Mouse (Mus musculus): ENCODE data around the gene Itgb2l. TPM values are rescaled to one million over a fixed set of nuclear protein-coding genes. Genes with fewer than 3 reads are reported as not detected.

Gene Itgb2l
- polyA plus RNA-seq, 1 experiment from 2014 or later: not detected

DNA sequence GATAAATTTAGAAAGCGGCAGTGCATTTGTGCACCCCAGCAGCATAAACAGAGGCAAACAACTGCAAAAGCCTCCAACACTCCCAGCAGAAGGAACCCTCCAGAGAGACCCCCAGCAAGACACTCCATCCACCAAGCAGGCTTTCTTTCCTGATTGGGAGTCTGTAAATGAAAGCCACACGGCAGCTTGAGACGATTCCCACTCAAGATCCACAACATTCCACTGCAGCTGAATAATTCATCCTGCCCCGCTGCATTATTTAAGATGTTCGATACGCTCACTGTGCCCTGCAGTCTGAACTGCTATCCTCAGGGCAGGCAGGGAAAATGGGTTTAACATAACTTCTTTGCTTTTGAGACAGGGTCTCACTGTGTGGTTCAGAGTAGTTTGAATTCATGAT, 41.1 kb downstream of the Itgb2l start:
- Histone ChIP-seq H3K27ac (ENCODE audit: low read depth, low read length) (no peak overlapping the region), H3K4me2 (no peak overlapping the region), H3K9me3 (ENCODE audit: control insufficient read depth, low read length) (no peaks in the 10 kb centered on the region), H3K27me3 (ENCODE audit: control insufficient read depth, insufficient read depth, low read length) (no peaks in the 10 kb centered on the region), H3K36me3 (ENCODE audit: control insufficient read depth, insufficient read depth, low read length) (no peaks in the 10 kb centered on the region), H3K4me3 (ENCODE audit: low read depth, low read length) (no peak overlapping the region), H3K4me1 (ENCODE audit: control insufficient read depth, insufficient read depth, low read length) (no peaks in the 10 kb centered on the region), H3K9ac (ENCODE audit: low read length) (no peak overlapping the region)
- no peak for ATAC-seq (ENCODE audit: low FRiP score)
- no peak for DNase-seq (ENCODE audit: low spot score, missing footprints)
- 78% methylated on average over 6 of the region's 6 CpGs for WGBS

DNA sequence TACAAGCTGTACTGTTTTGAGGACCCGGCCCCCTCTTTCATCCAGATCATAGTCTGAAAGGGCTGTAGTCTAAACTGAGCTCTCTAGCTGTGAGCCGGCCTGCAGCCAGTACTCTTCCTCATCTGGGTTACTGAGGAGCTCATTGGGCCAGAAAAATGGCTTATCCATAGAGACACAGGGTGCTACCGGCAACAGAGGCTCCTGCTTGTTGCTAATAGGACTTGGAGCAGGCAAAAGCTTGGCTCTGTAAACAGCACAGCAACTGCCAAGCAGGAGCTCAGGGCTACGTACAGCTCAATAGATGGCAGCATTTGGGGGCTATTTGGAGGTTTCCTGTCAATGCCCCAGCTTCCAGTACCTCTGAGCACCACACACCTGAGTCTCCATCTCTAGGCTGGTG, 43.4 kb downstream of the Itgb2l start:
- 65% methylated on average over 4 of the region's 4 CpGs for WGBS
- DNase-seq (ENCODE audit: low spot score, missing footprints) (no peak), ATAC-seq (ENCODE audit: low FRiP score) (no peak)
- no peak overlapping the region for H3K4me3 ChIP-seq (ENCODE audit: low read depth, low read length)
- H3K9me3 ChIP-seq (ENCODE audit: control insufficient read depth, low read length): no peaks in the 10 kb centered on the region
- no peaks in the 10 kb centered on the region for H3K36me3 ChIP-seq (ENCODE audit: control insufficient read depth, insufficient read depth, low read length)
- H3K9ac ChIP-seq (ENCODE audit: low read length): no peak overlapping the region
- H3K27me3 ChIP-seq (ENCODE audit: control insufficient read depth, insufficient read depth, low read length): no peaks in the 10 kb centered on the region
- no peak overlapping the region for H3K4me2 ChIP-seq
- no peak overlapping the region for H3K27ac ChIP-seq (ENCODE audit: low read depth, low read length)
- H3K4me1 ChIP-seq (ENCODE audit: control insufficient read depth, insufficient read depth, low read length): no peaks in the 10 kb centered on the region

DNA sequence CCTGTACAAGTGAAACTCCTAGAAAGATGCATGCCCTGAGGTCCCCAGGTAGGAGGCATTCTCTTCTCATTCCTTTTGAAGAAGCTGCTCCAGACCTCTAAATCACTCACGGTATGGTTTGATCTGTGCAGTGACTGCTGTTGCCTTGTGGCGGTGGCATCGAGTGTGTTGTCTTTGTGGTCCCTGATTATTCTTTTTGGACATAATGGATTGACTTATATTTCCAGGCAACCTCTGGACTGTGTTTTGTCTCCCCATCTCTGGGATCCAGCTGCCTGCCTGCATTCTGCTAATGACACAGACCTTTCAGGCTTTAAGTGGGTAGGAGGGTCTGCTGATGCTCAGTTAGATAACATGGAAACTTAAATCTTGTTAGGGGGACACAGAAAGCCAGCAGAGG, 44.6 kb downstream of the Itgb2l start:
- Histone ChIP-seq H3K27ac (ENCODE audit: low read depth, low read length) (no peak overlapping the region), H3K36me3 (ENCODE audit: control insufficient read depth, insufficient read depth, low read length) (no peaks in the 10 kb centered on the region), H3K27me3 (ENCODE audit: control insufficient read depth, insufficient read depth, low read length) (no peaks in the 10 kb centered on the region), H3K4me2 (no peak overlapping the region), H3K4me1 (ENCODE audit: control insufficient read depth, insufficient read depth, low read length) (no peaks in the 10 kb centered on the region), H3K4me3 (ENCODE audit: low read depth, low read length) (no peak overlapping the region), H3K9ac (ENCODE audit: low read length) (no peak overlapping the region), H3K9me3 (ENCODE audit: control insufficient read depth, low read length) (no peaks in the 10 kb centered on the region)
- no peak for DNase-seq (ENCODE audit: low spot score, missing footprints)
- ATAC-seq (ENCODE audit: low FRiP score): no peak
- WGBS: 91% methylated on average over 3 of the region's 3 CpGs

DNA sequence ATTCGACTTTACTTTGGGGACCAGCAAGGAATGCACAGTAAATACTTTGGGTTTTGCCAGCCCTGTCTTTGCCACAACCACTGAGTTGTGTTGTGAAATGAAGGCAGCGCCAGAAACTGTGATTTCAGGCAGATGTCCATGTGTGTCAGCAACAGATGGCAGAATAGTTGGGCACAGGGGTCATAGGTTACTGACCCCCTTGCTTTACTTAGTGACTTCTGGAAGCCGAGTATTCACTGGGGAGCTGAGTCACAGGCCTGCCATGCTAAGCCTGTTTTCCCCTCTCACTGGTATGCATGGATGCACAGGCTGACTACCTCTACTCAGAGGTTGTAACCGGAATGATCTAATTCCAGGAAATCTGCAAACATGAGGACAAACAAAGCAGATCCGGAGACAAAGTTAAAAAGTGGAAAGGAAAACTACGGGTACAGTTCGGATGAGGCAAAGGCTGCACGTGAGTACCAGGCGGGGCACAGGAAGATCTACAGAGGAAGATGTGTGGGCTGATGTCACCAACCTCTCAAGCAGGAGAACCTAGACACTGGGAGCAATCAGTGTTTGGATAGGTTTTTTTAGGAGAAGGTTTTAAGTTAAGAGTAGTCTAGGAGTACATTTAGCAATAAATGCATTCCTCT, 47.3 kb downstream of the Itgb2l start:
- Histone ChIP-seq H3K27ac (ENCODE audit: low read depth, low read length) (no peak overlapping the region), H3K4me3 (ENCODE audit: low read depth, low read length) (no peak overlapping the region), H3K27me3 (ENCODE audit: control insufficient read depth, insufficient read depth, low read length) (no peaks in the 10 kb centered on the region), H3K9ac (ENCODE audit: low read length) (no peak overlapping the region), H3K4me1 (ENCODE audit: control insufficient read depth, insufficient read depth, low read length) (no peaks in the 10 kb centered on the region), H3K36me3 (ENCODE audit: control insufficient read depth, insufficient read depth, low read length) (no peaks in the 10 kb centered on the region), H3K4me2 (no peak overlapping the region), H3K9me3 (ENCODE audit: control insufficient read depth, low read length) (no peaks in the 10 kb centered on the region)
- DNase-seq (ENCODE audit: low spot score, missing footprints): no peak
- 61% methylated on average over 9 of the region's 9 CpGs for WGBS
- ATAC-seq (ENCODE audit: low FRiP score): no peak

DNA sequence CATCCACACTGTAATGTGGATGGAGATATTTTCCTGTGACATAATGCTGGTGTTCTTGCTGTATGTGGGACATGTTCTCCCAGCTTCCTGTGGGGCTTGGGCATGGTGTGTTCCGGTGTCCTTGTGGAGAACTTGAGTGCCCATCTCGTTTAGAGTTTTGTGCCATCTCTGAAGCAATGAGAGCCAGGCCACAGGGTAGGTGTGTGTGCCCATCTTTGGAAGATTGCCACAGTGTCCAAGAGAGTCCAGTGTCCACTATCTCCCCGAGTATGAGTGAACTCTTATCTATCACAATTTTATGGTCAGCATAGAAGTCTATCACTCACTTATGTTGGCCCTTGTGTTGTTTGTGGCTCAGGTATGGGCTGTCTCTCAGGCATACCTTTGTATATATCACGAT, 47.9 kb downstream of the Itgb2l start:
- ATAC-seq (ENCODE audit: low FRiP score): no peak
- no peak overlapping the region for H3K9ac ChIP-seq (ENCODE audit: low read length)

DNA sequence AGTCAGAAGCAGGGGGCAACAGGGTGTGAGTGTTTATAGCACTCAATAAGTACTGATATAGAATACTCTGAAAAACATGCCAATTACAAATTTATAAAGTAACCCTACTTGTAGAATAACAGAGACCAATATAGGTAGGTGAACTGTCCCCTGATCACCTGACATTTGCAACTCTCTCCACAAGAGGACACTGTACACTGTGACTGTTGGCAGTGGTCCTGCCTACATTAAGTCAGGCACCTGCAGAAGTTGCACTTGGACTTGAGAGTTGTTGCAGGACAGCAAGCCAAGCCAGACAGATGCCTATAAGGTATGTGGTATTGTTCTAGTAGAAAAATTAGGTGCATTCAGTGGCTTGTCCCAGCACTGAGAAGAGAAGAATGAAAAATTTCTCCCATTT, 52.3 kb downstream of the Itgb2l start:
- H3K27ac ChIP-seq (ENCODE audit: low read depth, low read length): no peak overlapping the region
- DNase-seq (ENCODE audit: low spot score, missing footprints) (no peak), ATAC-seq (ENCODE audit: low FRiP score) (no peak)
- no peaks in the 10 kb centered on the region for H3K9me3 ChIP-seq (ENCODE audit: control insufficient read depth, low read length)
- no peak overlapping the region for H3K4me2 ChIP-seq
- no peaks in the 10 kb centered on the region for H3K4me1 ChIP-seq (ENCODE audit: control insufficient read depth, insufficient read depth, low read length)
- no peak overlapping the region for H3K9ac ChIP-seq (ENCODE audit: low read length)
- no peaks in the 10 kb centered on the region for H3K36me3 ChIP-seq (ENCODE audit: control insufficient read depth, insufficient read depth, low read length)
- H3K4me3 ChIP-seq (ENCODE audit: low read depth, low read length): no peak overlapping the region
- no peaks in the 10 kb centered on the region for H3K27me3 ChIP-seq (ENCODE audit: control insufficient read depth, insufficient read depth, low read length)

More for the DNA sequence above, 47.9 kb downstream of the Itgb2l start:
- Histone ChIP-seq H3K36me3 (ENCODE audit: control insufficient read depth, insufficient read depth, low read length) (no peaks in the 10 kb centered on the region), H3K4me3 (ENCODE audit: low read depth, low read length) (no peak overlapping the region), H3K4me2 (no peak overlapping the region), H3K9me3 (ENCODE audit: control insufficient read depth, low read length) (no peaks in the 10 kb centered on the region), H3K27ac (ENCODE audit: low read depth, low read length) (no peak overlapping the region), H3K4me1 (ENCODE audit: control insufficient read depth, insufficient read depth, low read length) (no peaks in the 10 kb centered on the region), H3K27me3 (ENCODE audit: control insufficient read depth, insufficient read depth, low read length) (no peaks in the 10 kb centered on the region)
- DNase-seq (ENCODE audit: low spot score, missing footprints): no peak
- 87% methylated on average over 4 of the region's 4 CpGs for WGBS

DNA sequence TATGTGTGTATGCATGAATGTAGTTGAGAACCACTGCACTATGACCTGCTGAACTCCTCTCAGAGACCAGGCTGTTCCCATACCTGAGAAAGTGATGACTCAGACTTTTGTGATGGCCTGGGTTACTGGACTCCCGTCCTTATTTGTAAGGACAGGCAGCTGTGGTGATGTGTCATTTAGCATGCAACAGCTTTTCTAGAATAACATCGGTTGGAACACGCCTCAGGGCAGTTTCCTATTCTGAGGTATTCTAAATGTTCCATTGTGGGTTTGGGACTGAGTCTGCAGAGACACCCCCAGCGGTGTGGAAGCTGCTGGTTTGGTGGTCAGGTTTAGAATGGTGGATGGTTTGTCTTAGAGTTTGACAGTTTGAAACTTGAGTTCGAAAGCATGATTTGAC, 54.9 kb downstream of the Itgb2l start:
- Histone ChIP-seq H3K27ac (ENCODE audit: low read depth, low read length) (no peak overlapping the region), H3K9ac (ENCODE audit: low read length) (no peak overlapping the region), H3K9me3 (ENCODE audit: control insufficient read depth, low read length) (no peaks in the 10 kb centered on the region), H3K36me3 (ENCODE audit: control insufficient read depth, insufficient read depth, low read length) (no peaks in the 10 kb centered on the region), H3K4me2 (no peak overlapping the region), H3K4me3 (ENCODE audit: low read depth, low read length) (no peak overlapping the region), H3K4me1 (ENCODE audit: control insufficient read depth, insufficient read depth, low read length) (no peaks in the 10 kb centered on the region), H3K27me3 (ENCODE audit: control insufficient read depth, insufficient read depth, low read length) (no peaks in the 10 kb centered on the region)
- no peak for ATAC-seq (ENCODE audit: low FRiP score)
- no peak for DNase-seq (ENCODE audit: low spot score, missing footprints)
- 88% methylated on average over 5 of the region's 5 CpGs for WGBS

DNA sequence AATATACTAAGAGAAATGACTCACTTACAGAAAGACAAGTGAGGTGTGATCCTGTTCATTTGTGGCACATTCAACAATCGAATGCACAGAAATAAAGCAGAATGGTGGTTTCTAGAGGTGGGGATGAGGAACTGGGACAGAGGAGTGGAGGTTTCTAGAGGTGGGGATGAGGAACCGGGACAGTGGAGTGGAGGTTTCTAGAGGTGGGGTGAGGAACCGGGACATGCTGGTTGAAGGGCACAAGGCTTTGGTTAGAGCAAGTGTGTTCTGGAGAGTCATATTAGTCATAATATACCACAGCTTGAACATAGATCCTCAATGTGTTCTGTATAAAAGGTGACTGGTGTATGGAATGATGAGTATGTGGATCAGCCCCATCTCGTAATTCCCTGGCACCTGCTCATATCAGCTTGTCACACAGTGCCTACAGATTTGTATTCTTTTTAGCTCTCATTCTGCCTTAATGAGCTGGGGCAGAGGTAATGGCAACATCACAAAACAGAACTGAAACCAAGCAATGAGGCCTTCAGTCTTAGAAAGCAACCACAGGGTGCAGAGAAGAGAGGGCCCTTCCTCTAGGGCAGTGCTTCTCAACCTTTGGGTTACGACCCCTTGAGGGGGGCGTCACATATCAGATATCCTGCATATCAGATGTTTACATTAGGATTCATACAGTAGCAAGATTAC, 55.6 kb downstream of the Itgb2l start:
- no peaks in the 10 kb centered on the region for H3K36me3 ChIP-seq (ENCODE audit: control insufficient read depth, insufficient read depth, low read length)
- H3K27me3 ChIP-seq (ENCODE audit: control insufficient read depth, insufficient read depth, low read length): no peaks in the 10 kb centered on the region
- 89% methylated on average over 6 of the region's 6 CpGs for WGBS
- H3K27ac ChIP-seq (ENCODE audit: low read depth, low read length): no peak overlapping the region
- no peak for ATAC-seq (ENCODE audit: low FRiP score)
- no peak overlapping the region for H3K4me3 ChIP-seq (ENCODE audit: low read depth, low read length)
- H3K9me3 ChIP-seq (ENCODE audit: control insufficient read depth, low read length): no peaks in the 10 kb centered on the region
- no peaks in the 10 kb centered on the region for H3K4me1 ChIP-seq (ENCODE audit: control insufficient read depth, insufficient read depth, low read length)
- H3K4me2 ChIP-seq: no peak overlapping the region
- DNase-seq (ENCODE audit: low spot score, missing footprints): no peak
- H3K9ac ChIP-seq (ENCODE audit: low read length): no peak overlapping the region

DNA sequence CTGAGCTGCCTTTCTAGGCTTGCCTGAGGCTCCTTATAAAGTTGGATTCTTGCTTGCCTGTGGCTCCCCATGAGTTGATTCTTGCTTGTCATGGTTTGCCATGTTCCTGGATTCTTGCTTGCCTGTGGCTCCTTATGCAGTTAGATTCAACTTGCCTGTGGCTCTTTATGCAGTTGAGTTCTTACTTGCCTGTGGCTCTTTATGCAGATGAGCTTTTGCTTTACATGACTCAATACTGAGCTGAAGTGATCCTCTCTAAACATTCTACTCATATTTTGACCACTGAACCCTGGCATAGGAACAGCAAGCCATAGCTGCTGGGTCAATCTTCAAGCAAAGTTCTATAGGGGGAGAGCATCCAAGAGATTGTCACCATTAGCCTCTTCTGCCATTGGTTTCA, 58.7 kb downstream of the Itgb2l start:
- Histone ChIP-seq H3K4me2 (no peak overlapping the region), H3K4me1 (ENCODE audit: control insufficient read depth, insufficient read depth, low read length) (no peaks in the 10 kb centered on the region), H3K4me3 (ENCODE audit: low read depth, low read length) (no peak overlapping the region), H3K36me3 (ENCODE audit: control insufficient read depth, insufficient read depth, low read length) (no peaks in the 10 kb centered on the region), H3K27me3 (ENCODE audit: control insufficient read depth, insufficient read depth, low read length) (no peaks in the 10 kb centered on the region), H3K9me3 (ENCODE audit: control insufficient read depth, low read length) (no peaks in the 10 kb centered on the region), H3K9ac (ENCODE audit: low read length) (no peak overlapping the region), H3K27ac (ENCODE audit: low read depth, low read length) (no peak overlapping the region)
- DNase-seq (ENCODE audit: low spot score, missing footprints) (no peak), ATAC-seq (ENCODE audit: low FRiP score) (no peak)

Data from midbrain, embryonic 11.5 days (tissue).